Mouse (Mus musculus): ENCODE data around the gene Nfib. TPM values are rescaled to one million over a fixed set of nuclear protein-coding genes. Genes with fewer than 3 reads are reported as not detected.

Gene Nfib
- polyA plus RNA-seq, 1 experiment from 2014 or later = 149 TPM

DNA sequence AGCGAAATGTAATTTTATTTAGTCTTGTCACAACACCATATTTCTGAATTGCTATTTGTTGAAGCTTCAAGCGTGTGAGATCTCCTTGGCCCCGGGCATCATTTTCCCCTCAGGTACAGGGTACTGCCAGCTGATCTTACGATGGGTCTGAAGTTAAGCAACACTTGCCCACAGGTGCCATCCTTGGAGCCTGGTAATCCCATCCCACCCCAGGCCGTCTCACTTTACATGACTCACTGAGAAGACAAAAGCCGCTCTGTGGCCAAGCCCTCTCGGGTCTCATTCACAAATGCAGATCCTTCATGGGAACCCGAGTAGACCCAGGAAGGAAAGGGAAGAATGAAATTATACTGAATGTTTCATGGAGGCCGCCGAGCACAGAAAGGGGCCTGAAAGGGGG is 18.5 kb upstream of the Nfib start:
- Histone ChIP-seq H3K4me1 (ENCODE audit: insufficient read depth) (no peaks in the 10 kb centered on the region), H3K27me3 (ENCODE audit: insufficient read depth, low read length) (no peaks in the 10 kb centered on the region), H3K36me3 (ENCODE audit: insufficient read depth) (no peaks in the 10 kb centered on the region), H3K4me3 (ENCODE audit: low read depth, low read length) (no peak overlapping the region), H3K4me2 (no peak overlapping the region), H3K9me3 (ENCODE audit: low read depth, low read length) (peaks cover 6% of the 10 kb centered on the region; the same call in 1 of the 2 replicates), H3K9ac (no peak overlapping the region), H3K27ac (ENCODE audit: low read depth) (no peak overlapping the region)
- no peak for TF ChIP-seq CTCF (IDR thresholded peaks at IDR 0.05; ENCODE audit: low read depth)
- WGBS = 59% methylated on average over 10 of the region's 10 CpGs
- no peak for DNase-seq
- no peak for ATAC-seq (ENCODE audit: insufficient read depth)

DNA sequence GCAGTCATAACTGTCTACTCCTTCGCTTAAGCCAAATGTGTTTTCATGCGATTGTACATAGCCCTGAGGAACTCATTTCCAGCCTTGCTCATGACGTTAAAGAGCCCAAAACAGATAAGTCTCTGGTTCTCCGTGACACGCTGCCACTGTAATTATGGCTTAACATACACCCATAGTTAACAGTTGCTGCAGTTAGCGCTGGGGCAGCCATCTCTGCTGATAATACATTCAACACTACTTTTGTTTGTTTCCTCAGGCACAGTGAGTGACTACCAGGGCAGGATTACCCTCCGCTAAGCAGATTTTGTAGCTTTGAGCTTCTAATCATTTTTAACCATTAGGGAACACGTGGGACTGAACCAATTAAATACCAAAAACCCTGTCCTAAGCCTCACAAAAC is 17.5 kb upstream of the Nfib start:
- Histone ChIP-seq H3K4me1 (ENCODE audit: insufficient read depth) (no peaks in the 10 kb centered on the region), H3K36me3 (ENCODE audit: insufficient read depth) (no peaks in the 10 kb centered on the region), H3K9ac (no peak overlapping the region), H3K27ac (ENCODE audit: low read depth) (no peak overlapping the region), H3K4me3 (ENCODE audit: low read depth, low read length) (no peak overlapping the region), H3K9me3 (ENCODE audit: low read depth, low read length) (peaks cover 8% of the 10 kb centered on the region; the same call in 1 of the 2 replicates), H3K4me2 (no peak overlapping the region), H3K27me3 (ENCODE audit: insufficient read depth, low read length) (no peaks in the 10 kb centered on the region)
- TF ChIP-seq CTCF (IDR thresholded peaks at IDR 0.05; ENCODE audit: low read depth) = no peak
- ATAC-seq (ENCODE audit: insufficient read depth) (no peak), DNase-seq (no peak)
- WGBS = 76% methylated on average over 8 of the region's 8 CpGs

DNA sequence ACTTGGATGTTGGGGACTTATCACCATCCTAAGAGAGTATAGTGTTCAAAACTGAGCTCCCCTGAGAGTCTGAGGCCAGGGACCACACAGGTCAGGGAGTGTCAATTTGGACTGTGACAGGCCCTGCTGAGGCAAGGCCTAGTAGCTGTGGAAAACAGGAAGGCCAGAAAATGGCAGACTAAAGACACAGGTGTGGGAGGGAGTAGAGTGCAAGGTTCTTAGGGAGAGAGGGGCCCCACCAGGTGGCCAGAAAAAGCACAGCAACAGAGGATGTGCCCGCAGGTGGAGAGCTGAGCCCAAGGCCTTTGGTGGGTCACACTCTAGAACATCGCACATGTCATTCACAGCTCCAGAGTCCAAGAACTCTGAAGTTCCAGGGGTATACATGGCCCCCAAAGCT is 10.3 kb upstream of the Nfib start:
- H3K27ac ChIP-seq (ENCODE audit: low read depth) = no peak overlapping the region
- 76% methylated on average over 2 of the region's 2 CpGs for WGBS
- H3K9me3 ChIP-seq (ENCODE audit: low read depth, low read length) = peaks cover 8% of the 10 kb centered on the region; the same call in 1 of the 2 replicates
- H3K27me3 ChIP-seq (ENCODE audit: insufficient read depth, low read length) = no peaks in the 10 kb centered on the region
- no peak overlapping the region for H3K4me3 ChIP-seq (ENCODE audit: low read depth, low read length)
- peak; percentile 10; the same call in 1 of the 2 replicates for TF ChIP-seq CTCF (IDR thresholded peaks at IDR 0.05; ENCODE audit: low read depth)
- H3K36me3 ChIP-seq (ENCODE audit: insufficient read depth) = no peaks in the 10 kb centered on the region
- DNase-seq = no peak
- H3K9ac ChIP-seq = no peak overlapping the region
- ATAC-seq (ENCODE audit: insufficient read depth) = no peak
- H3K4me2 ChIP-seq = no peak overlapping the region
- no peaks in the 10 kb centered on the region for H3K4me1 ChIP-seq (ENCODE audit: insufficient read depth)

DNA sequence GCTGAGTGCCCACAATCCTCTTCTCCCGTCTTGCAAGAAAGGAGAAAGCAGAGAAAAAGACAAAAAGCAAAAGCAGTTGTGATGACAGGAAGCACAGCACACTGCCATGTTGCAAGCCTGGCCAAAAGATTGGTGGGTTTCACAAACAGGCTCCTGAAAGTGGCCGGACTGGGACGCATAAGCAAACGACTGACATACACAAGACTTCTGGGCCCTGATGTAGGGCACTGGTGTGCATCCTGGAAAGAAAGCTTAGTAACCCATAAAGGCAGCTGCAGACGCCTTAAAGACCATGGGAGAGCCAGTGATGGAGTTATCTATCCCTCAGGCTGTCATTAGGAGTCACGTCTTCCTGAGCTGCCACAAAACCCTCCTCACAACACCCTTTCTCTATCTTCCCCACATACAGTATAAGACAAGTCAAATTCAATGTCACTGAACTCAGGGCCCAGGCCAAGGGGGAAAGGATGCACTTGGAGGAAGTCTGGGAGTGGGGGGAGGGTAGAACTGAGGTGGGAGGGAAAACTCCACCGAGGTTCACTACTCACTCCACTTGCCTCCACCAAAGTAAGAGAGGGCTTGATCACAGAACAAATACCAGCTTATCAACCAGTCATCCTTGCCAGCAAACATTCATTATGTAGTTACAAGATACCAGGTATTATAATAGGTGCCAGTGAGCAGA is 6.2 kb upstream of the Nfib start:
- no peak for DNase-seq
- H3K9ac ChIP-seq = no peak overlapping the region
- no peak overlapping the region for H3K27ac ChIP-seq (ENCODE audit: low read depth)
- no peaks in the 10 kb centered on the region for H3K27me3 ChIP-seq (ENCODE audit: insufficient read depth, low read length)
- TF ChIP-seq CTCF (IDR thresholded peaks at IDR 0.05; ENCODE audit: low read depth) = no peak
- no peaks in the 10 kb centered on the region for H3K4me1 ChIP-seq (ENCODE audit: insufficient read depth)
- H3K4me2 ChIP-seq = no peak overlapping the region
- ATAC-seq (ENCODE audit: insufficient read depth) = no peak
- H3K4me3 ChIP-seq (ENCODE audit: low read depth, low read length) = no peak overlapping the region
- no peaks in the 10 kb centered on the region for H3K36me3 ChIP-seq (ENCODE audit: insufficient read depth)
- 69% methylated on average over 7 of the region's 7 CpGs for WGBS
- H3K9me3 ChIP-seq (ENCODE audit: low read depth, low read length) = no peaks in the 10 kb centered on the region

DNA sequence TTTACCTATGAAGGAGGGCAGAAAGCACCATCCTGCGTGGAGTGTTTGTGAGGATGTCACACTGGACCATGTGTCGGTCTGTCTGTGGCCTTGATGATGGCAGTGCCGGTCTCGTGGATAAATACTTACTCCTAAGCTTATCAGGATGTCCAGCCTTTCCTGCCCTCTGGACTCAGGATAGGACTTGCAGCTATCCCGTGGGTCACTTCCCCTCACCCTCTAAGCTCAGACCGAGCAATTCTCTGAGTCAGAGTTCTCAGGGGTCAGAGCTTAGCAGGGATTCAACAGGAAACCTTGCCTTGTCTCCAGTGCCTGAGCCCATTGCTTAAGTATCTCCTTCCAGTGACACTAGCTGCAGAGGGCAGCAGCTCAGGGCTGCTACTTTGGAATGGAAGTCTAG is 4.1 kb upstream of the Nfib start:
- no peak for TF ChIP-seq CTCF (IDR thresholded peaks at IDR 0.05; ENCODE audit: low read depth)
- no peak overlapping the region for H3K27ac ChIP-seq (ENCODE audit: low read depth)
- DNase-seq (no peak), ATAC-seq (ENCODE audit: insufficient read depth) (no peak)
- H3K27me3 ChIP-seq (ENCODE audit: insufficient read depth, low read length) = no peaks in the 10 kb centered on the region
- 66% methylated on average over 6 of the region's 6 CpGs for WGBS
- H3K4me2 ChIP-seq = no peak overlapping the region
- no peak overlapping the region for H3K4me3 ChIP-seq (ENCODE audit: low read depth, low read length)
- no peaks in the 10 kb centered on the region for H3K9me3 ChIP-seq (ENCODE audit: low read depth, low read length)
- 0 out of 2 replicates have a peak, but pooled peaks cover 2% of the 10 kb centered on the region for H3K4me1 ChIP-seq (ENCODE audit: insufficient read depth)
- H3K9ac ChIP-seq = no peak overlapping the region
- H3K36me3 ChIP-seq (ENCODE audit: insufficient read depth) = no peaks in the 10 kb centered on the region

DNA sequence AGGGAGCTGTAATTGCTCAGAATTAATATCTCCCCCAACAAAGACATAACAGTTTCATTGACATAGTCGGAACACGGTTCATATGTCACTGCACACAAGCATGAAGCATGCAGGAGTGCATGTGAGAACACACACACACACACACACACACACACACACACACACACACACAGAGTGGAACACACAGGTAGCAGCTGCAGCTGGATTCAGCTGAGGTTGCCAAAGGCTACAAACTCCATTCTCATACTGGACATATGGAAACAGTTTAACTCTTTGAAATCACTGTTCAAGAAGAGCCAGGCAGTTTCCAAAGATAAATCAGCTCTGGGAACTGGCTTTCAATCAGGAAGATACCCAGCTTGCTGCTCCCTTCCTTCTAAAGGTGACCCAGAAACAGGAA is 462 bp upstream of the Nfib start:
- Histone ChIP-seq H3K27me3 (ENCODE audit: insufficient read depth, low read length) (no peaks in the 10 kb centered on the region), H3K36me3 (ENCODE audit: insufficient read depth) (no peaks in the 10 kb centered on the region), H3K4me2 (no peak overlapping the region), H3K4me3 (ENCODE audit: low read depth, low read length) (no peak overlapping the region), H3K9me3 (ENCODE audit: low read depth, low read length) (no peaks in the 10 kb centered on the region), H3K4me1 (ENCODE audit: insufficient read depth) (peaks cover 14% of the 10 kb centered on the region; the same call in 1 of the 2 replicates), H3K9ac (no peak overlapping the region), H3K27ac (ENCODE audit: low read depth) (no peak overlapping the region)
- DNase-seq (no peak), ATAC-seq (ENCODE audit: insufficient read depth) (no peak)
- 52% methylated on average over 2 of the region's 2 CpGs for WGBS
- TF ChIP-seq CTCF (IDR thresholded peaks at IDR 0.05; ENCODE audit: low read depth) = no peak

DNA sequence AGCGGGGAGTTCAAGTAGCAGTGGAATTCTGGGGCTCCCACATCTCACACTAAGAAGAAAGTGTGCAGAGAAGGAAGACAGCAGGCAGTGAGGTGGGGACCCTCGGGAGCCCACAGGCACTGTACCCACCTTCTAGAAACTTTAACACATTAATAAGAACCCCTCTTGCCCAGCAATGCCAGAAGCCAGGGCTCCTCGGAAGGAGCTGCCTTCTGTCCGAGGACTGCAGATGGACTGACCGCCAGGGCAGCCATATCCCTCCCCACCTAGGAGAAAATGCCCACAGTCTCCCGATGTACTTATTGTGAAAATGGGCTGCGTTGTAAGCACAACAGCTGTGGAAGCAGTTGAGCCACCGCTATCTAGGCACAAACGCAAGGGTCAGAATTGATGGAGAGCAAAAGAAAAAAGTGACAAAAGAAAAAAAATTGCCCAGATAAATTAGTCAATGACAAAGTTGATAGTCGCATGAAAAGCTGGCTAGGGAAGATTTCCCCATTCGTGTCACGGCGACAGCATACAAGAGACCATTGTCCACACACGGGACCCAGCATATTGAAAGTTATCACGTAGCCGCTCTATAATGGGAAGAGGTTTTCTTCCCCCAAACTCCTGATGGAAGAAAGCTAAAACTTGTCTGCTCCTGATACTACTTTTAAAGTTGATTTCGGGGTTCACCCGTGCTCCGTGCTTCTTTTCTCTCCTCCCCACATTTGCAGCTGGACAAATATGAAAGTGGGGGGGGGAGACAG is 1.3 kb downstream of the Nfib start:
- DNase-seq (no peak), ATAC-seq (ENCODE audit: insufficient read depth) (no peak)
- no peaks in the 10 kb centered on the region for H3K27me3 ChIP-seq (ENCODE audit: insufficient read depth, low read length)
- H3K27ac ChIP-seq (ENCODE audit: low read depth) = no peak overlapping the region
- peaks cover 14% of the 10 kb centered on the region; the same call in 1 of the 2 replicates for H3K4me1 ChIP-seq (ENCODE audit: insufficient read depth)
- WGBS = 57% methylated on average over 19 of the region's 19 CpGs
- TF ChIP-seq CTCF (IDR thresholded peaks at IDR 0.05; ENCODE audit: low read depth) = no peak
- H3K4me2 ChIP-seq = peak overlapping the region; percentile 13; the same call in 1 of the 2 replicates
- H3K36me3 ChIP-seq (ENCODE audit: insufficient read depth) = no peaks in the 10 kb centered on the region
- H3K4me3 ChIP-seq (ENCODE audit: low read depth, low read length) = no peak overlapping the region
- H3K9ac ChIP-seq = no peak overlapping the region
- H3K9me3 ChIP-seq (ENCODE audit: low read depth, low read length) = no peaks in the 10 kb centered on the region
